Mouse (Mus musculus) retina, embryonic 14.5 days (tissue): Measurements from ENCODE around the gene Fam229b.

Source experiments
- DNase-seq: peaks from one replicate; pipeline ENCODE4 v3.0.0-alpha.2; 2015; ENCODE audit warnings: low spot score

The Fam229b gene

GRCm38 (mm10) chr10:39137766-39138165 lies 4.1 kb upstream of the Fam229b start:
- no peak for DNase-seq

GRCm38 (mm10) chr10:39121412-39121811 lies 12.3 kb downstream of the Fam229b start:
- peak; percentile 8 for DNase-seq

- DNase-seq, result no peak
Observed at GRCm38 (mm10) chr10:39109489-39109874, 24.2 kb downstream of the Fam229b start.

- DNase-seq, result no peak
Observed at GRCm38 (mm10) chr10:39108837-39109488, 24.8 kb downstream of the Fam229b start.

- no peak for DNase-seq
Observed at GRCm38 (mm10) chr10:39106935-39107334, 26.8 kb downstream of the Fam229b start.

GRCm38 (mm10) chr10:39106413-39106812 lies 27.3 kb downstream of the Fam229b start:
- DNase-seq, result no peak

- no peak for DNase-seq
Observed at GRCm38 (mm10) chr10:39104803-39105449, 28.8 kb downstream of the Fam229b start.

GRCm38 (mm10) chr10:39098746-39099145 lies 35.0 kb downstream of the Fam229b start:
- no peak for DNase-seq

- peak; percentile 75 for DNase-seq
Observed at GRCm38 (mm10) chr10:39096981-39097380, 36.7 kb downstream of the Fam229b start.

- DNase-seq, result no peak
Observed at GRCm38 (mm10) chr10:39072048-39072447, 61.7 kb downstream of the Fam229b start.
